Comparison of ENCODE assay signal across 10 mouse cellular contexts in genomic region chr5:123277342-123277701, GRCm38 (mm10). TPM values are rescaled to one million over a fixed set of nuclear protein-coding genes. Genes with fewer than 3 reads are reported as not detected.
A peak's percentile ranks its signal among the peaks of the same experiment; 100 is the strongest.
DNase-seq lines count a peak whose midpoint lies in the region.
"Had no signal": no experiment of that assay in that cellular context is flagged by ENCODE, and none has a peak within 500 bp of the region (broad histone marks: within the 10 kb centered on the region; RNA-seq: fewer than 3 reads in every experiment).

No protein-coding gene starts in this region.

- intact Hi-C loops in left cerebral cortex, postnatal 36 days (cut with DNase I): no loop called here

- peak; percentile 6 for DNase-seq in embryo, embryonic 10.5 days (ENCODE audit: low spot score)
- no peak for DNase-seq in embryo, embryonic 10 days (ENCODE audit: low spot score)
- peak; percentile 44 for DNase-seq in retina, postnatal 1 day
- DNase-seq in retina, embryonic 14.5 days (ENCODE audit: low spot score): no peak
- peak; percentile 71 for DNase-seq in lung, postnatal 10 days
- DNase-seq in left cerebral cortex, postnatal 36 days (ENCODE audit: low spot score in 2 of 2): no peak
- no peak for DNase-seq in adrenal gland, postnatal 14 days
- no peak for DNase-seq in kidney, postnatal 14 days
- DNase-seq: kidney, adult 8-10 months; thymus, postnatal 25 days had no signal

RNA-seq across cellular contexts. Expression of gene Wdr66, which starts 25.4 kb away (rescaled TPM):
- total RNA-seq in left cerebral cortex, postnatal 36 days (2021): 1 to 10 TPM; 4.7 to 6.7 TPM
- total RNA-seq in adrenal gland, postnatal 14 days (2021): 0.74 and 0.86 TPM in 2 replicates

Comparison
In these comparisons a context has a peak if more than half of its experiments do, and no peak if none do; other contexts are left out.
1. DNase-seq: peak in embryo, embryonic 10.5 days (single experiment), retina, postnatal 1 day (single experiment) and lung, postnatal 10 days (single experiment); none in embryo, embryonic 10 days (single experiment), retina, embryonic 14.5 days (single experiment), left cerebral cortex, postnatal 36 days (0 of 2), adrenal gland, postnatal 14 days (single experiment) and kidney, postnatal 14 days (single experiment).